Mouse (Mus musculus): ENCODE data around the gene Prss40. TPM values are rescaled to one million over a fixed set of nuclear protein-coding genes. Genes with fewer than 3 reads are reported as not detected.
"Not testable (repeated sequence)": the region's sequence is repeated elsewhere in the genome, so short reads cannot be mapped to it uniquely, and the experiment has no call there.

The Prss40 gene
- total RNA-seq, 2 experiments from 2014 or later = not detected

- DNase-seq = no peak
- intact Hi-C loops (cut with DNase I) = no loop called here
These were observed 24.4 kb downstream of the Prss40 start for GRCm38 (mm10) chr1:34536291-34536766.

- intact Hi-C loops (cut with DNase I); DNase-seq: not testable (repeated sequence)
These were observed 25.6 kb downstream of the Prss40 start, which contains the start of gene Cfc1 for GRCm38 (mm10) chr1:34535043-34535698. TSS of gene Cfc1 (plus strand) at chr1:34535648.

GRCm38 (mm10) chr1:34534574-34534973 is 26.2 kb downstream of the Prss40 start:
- DNase-seq; intact Hi-C loops (cut with DNase I): not testable (repeated sequence)

- intact Hi-C loops (cut with DNase I) = no loop called here
- DNase-seq = peak; percentile 47
These were observed 37.1 kb downstream of the Prss40 start for GRCm38 (mm10) chr1:34523647-34524046.

GRCm38 (mm10) chr1:34522850-34523244 is 37.9 kb downstream of the Prss40 start:
- peak; percentile 53 for DNase-seq
- intact Hi-C loops (cut with DNase I) = no loop called here

GRCm38 (mm10) chr1:34522205-34522849 is 38.4 kb downstream of the Prss40 start:
- DNase-seq = no peak
- intact Hi-C loops (cut with DNase I) = no loop called here

GRCm38 (mm10) chr1:34518259-34518658 is 42.5 kb downstream of the Prss40 start:
- intact Hi-C loops (cut with DNase I) = no loop called here
- DNase-seq = no peak

- intact Hi-C loops (cut with DNase I); DNase-seq: not testable (repeated sequence)
These were observed 42.9 kb downstream of the Prss40 start for GRCm38 (mm10) chr1:34517797-34518196.

GRCm38 (mm10) chr1:34517297-34517696 is 43.4 kb downstream of the Prss40 start:
- intact Hi-C loops (cut with DNase I); DNase-seq: not testable (repeated sequence)

GRCm38 (mm10) chr1:34516595-34516994 is 44.1 kb downstream of the Prss40 start:
- intact Hi-C loops (cut with DNase I) = no loop called here
- no peak for DNase-seq

GRCm38 (mm10) chr1:34513068-34513467 is 47.7 kb downstream of the Prss40 start:
- intact Hi-C loops (cut with DNase I) = no loop called here
- no peak for DNase-seq

GRCm38 (mm10) chr1:34511027-34511426 is 49.7 kb downstream of the Prss40 start:
- intact Hi-C loops (cut with DNase I) = no loop called here
- DNase-seq = peak; percentile 71

GRCm38 (mm10) chr1:34510575-34510981 is 50.2 kb downstream of the Prss40 start:
- intact Hi-C loops (cut with DNase I) = no loop called here
- DNase-seq = no peak

GRCm38 (mm10) chr1:34507986-34508385 is 52.8 kb downstream of the Prss40 start:
- no peak for DNase-seq
- intact Hi-C loops (cut with DNase I) = no loop called here

GRCm38 (mm10) chr1:34505970-34506551 is 54.7 kb downstream of the Prss40 start:
- DNase-seq = no peak
- intact Hi-C loops (cut with DNase I) = no loop called here

- intact Hi-C loops (cut with DNase I) = no loop called here
- no peak for DNase-seq
These were observed 55.4 kb downstream of the Prss40 start for GRCm38 (mm10) chr1:34505307-34505706.

GRCm38 (mm10) chr1:34502991-34503390 is 57.8 kb downstream of the Prss40 start:
- no peak for DNase-seq
- intact Hi-C loops (cut with DNase I) = no loop called here

Other genes with a start within 250 kb of the Prss40 start
- 10 to 100 TPM; 22.5 to 29.0 TPM for gene Ccdc115, start 121.3 kb downstream of the Prss40 start, total RNA-seq (2021)
- 10 to 100 TPM; 30.5 to 36.7 TPM for gene Imp4, start 121.1 kb downstream of the Prss40 start, total RNA-seq (2021)
- gene Ptpn18, start 101.2 kb downstream of the Prss40 start, total RNA-seq (2021) = 1 to 10 TPM; 3.4 to 4.0 TPM
- gene Prss39, start 62.5 kb downstream of the Prss40 start, total RNA-seq (2021) = not detected
- not detected for gene Cfc1, start 25.3 kb downstream of the Prss40 start, total RNA-seq (2021)
- gene Amer3, start 18.7 kb upstream of the Prss40 start, total RNA-seq (2021) = 10 to 100 TPM; 45.0 to 47.4 TPM

All from left cerebral cortex, postnatal 4 days (tissue).